Mouse (Mus musculus): ENCODE measurements around the gene Sgms1.

Gene Sgms1

DNA sequence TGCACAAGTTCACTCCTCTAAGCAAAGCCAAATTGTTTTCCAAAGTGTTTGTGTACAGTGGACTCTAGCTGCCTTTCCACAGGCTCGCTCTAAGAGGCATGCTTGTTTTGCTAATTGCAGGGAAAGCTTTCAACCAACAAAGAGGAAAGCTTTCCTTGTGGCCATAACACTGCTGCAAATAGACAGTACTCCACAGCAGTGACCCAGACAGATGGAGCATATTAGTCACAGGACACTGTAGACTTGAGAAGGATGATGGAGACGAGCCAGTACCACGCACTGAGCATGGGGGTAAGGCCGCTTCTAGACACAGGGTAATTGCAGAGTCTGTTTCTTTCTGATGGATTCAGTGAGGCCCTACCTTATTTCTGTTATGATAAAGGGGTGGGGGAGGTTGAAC is 33.3 kb downstream of the Sgms1 start:
- no peak for DNase-seq (ENCODE audit: low spot score)

DNA sequence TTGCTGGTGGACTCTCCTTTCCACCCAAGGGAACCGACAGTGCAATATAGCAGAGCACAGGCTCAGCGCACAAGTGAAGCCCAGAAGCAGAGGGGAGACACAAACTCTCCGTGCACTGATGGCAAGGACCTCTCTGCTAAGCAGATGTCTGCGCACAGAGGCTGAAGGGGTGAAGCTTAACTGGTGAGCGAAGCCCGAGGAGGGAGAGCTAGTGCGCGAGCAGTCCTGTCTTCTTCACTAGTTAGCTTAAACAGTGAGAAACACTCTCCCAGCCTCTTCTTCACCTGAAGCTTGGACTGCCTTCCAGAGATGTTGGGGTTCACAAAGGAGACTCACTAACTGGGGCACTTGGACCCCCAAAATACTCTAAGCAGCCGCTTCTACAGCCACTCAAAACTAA is 36.1 kb downstream of the Sgms1 start:
- DNase-seq (ENCODE audit: low spot score): no peak

- no peak for DNase-seq (ENCODE audit: low spot score)
Measured at GRCm38 (mm10) chr19:32348955-32349654, 40.4 kb downstream of the Sgms1 start.

GRCm38 (mm10) chr19:32347491-32347890 is 42.0 kb downstream of the Sgms1 start:
- no peak for DNase-seq (ENCODE audit: low spot score)

- no peak for DNase-seq (ENCODE audit: low spot score)
Measured at GRCm38 (mm10) chr19:32346624-32347341, 42.7 kb downstream of the Sgms1 start.

- DNase-seq (ENCODE audit: low spot score): no peak
Measured at GRCm38 (mm10) chr19:32346176-32346575, 43.3 kb downstream of the Sgms1 start.

GRCm38 (mm10) chr19:32345181-32345745 is 44.3 kb downstream of the Sgms1 start:
- DNase-seq (ENCODE audit: low spot score): no peak

- DNase-seq (ENCODE audit: low spot score): no peak
Measured at GRCm38 (mm10) chr19:32344738-32345121, 44.8 kb downstream of the Sgms1 start.

DNA sequence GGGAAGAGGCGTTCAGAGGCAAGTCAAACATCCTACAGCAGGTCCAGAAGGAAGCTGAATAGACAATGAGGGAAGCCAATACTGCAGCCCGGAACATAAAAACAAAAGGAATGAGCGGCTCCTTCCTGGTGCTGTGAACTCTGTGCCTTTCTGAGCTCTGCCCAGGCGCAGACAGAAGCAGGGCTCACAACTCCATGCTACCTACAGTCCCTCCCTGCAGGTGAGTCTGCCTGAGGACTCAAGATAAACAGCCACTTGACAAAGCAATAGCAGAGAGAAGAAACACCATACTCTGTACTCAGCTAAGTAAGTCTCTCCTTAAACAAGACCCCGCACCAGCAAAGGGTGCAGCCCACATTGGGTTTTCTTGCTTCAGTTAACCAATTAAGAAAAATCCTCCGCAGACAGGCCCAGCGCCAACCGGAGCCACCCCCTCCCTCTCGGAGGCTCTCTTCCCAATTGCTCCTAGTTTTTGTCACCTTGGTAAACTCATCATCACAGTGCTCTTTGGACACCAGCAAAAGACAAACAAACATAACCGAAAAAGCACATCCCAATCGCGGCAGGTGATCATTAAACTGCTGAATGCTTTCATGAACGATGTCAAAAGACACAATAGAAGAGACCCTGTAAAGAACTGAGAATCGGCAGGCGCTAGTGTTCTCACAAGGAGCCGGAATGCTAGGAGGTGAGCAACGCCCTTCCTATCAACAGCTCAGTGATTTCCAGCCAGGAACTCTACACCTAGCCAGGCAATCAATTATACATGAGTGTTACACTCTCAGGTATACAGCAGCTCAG is 45.4 kb downstream of the Sgms1 start:
- DNase-seq (ENCODE audit: low spot score): no peak

DNA sequence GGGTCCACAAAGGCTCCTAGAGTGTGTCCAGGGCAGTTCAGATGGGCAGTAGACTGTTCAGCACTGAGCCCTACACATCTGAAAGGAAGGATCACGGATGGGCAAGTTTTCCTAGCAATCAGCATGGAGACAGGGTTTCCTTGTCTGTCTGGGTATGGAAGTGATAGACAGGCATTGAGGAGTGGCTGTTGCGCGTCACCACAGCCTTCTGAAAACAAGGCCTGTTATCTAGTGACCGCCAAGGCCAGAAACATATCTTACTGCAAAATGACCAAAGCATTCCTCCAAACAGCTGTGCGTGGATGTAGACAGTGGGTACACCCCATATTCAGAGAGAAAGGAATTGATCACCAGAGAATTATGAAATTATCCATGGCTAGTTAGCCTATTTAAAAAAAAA is 47.1 kb downstream of the Sgms1 start:
- DNase-seq (ENCODE audit: low spot score): no peak

- DNase-seq (ENCODE audit: low spot score): no peak
Measured at GRCm38 (mm10) chr19:32341091-32341490, 48.4 kb downstream of the Sgms1 start.

GRCm38 (mm10) chr19:32340168-32340567 is 49.3 kb downstream of the Sgms1 start:
- no peak for DNase-seq (ENCODE audit: low spot score)

DNA sequence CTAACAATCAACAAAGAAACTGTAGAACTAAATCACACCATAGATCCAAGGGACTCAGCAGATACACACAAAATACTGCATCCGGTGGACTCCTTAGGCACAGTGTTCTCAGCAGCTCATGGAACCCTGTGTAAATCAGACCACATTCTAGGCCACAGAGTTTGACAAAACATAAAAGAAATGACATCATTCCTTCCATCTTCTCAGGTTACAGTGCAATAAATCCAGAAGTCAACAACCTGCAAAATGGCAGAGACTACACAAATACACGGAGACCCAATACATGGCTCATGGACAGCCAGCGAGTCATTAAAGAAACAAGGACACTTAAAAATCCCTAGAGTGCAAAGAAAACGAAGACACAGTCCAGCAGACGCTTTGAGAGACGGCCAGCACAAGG is 51.8 kb downstream of the Sgms1 start:
- no peak for DNase-seq (ENCODE audit: low spot score)

GRCm38 (mm10) chr19:32334751-32335150 is 54.8 kb downstream of the Sgms1 start:
- no peak for DNase-seq (ENCODE audit: low spot score)

GRCm38 (mm10) chr19:32333544-32333943 is 56.0 kb downstream of the Sgms1 start:
- DNase-seq (ENCODE audit: low spot score): no peak

GRCm38 (mm10) chr19:32332779-32333460 is 56.6 kb downstream of the Sgms1 start:
- no peak for DNase-seq (ENCODE audit: low spot score)

- no peak for DNase-seq (ENCODE audit: low spot score)
Measured at GRCm38 (mm10) chr19:32330231-32330630, 59.3 kb downstream of the Sgms1 start.

- no peak for DNase-seq (ENCODE audit: low spot score)
Measured at GRCm38 (mm10) chr19:32329511-32329910, 60.0 kb downstream of the Sgms1 start.

GRCm38 (mm10) chr19:32328089-32328828 is 61.3 kb downstream of the Sgms1 start:
- no peak for DNase-seq (ENCODE audit: low spot score)

- no peak for DNase-seq (ENCODE audit: low spot score)
Measured at GRCm38 (mm10) chr19:32326621-32327021, 62.9 kb downstream of the Sgms1 start.

- DNase-seq (ENCODE audit: low spot score): no peak
Measured at GRCm38 (mm10) chr19:32326156-32326555, 63.4 kb downstream of the Sgms1 start.
